Mouse (Mus musculus) layer of hippocampus, postnatal 10 days (tissue): Measurements from ENCODE around the gene Cdc34. TPM values are rescaled to one million over a fixed set of nuclear protein-coding genes. Genes with fewer than 3 reads are reported as not detected.

Experiments used
- DNase-seq, 2 experiments: peaks; one replicate each; pipeline ENCODE4 v3.0.0; 2021; ENCODE audit warnings: low spot score in 2 of 2
- total RNA-seq, 2 experiments: library from RNA; stranded (reverse); gene quantifications; 2 replicates each; pipeline ENCODE4 v1.2.3; 2021

The Cdc34 gene
- total RNA-seq, 2 experiments from 2014 or later = 54.8 to 56.2 TPM

DNA sequence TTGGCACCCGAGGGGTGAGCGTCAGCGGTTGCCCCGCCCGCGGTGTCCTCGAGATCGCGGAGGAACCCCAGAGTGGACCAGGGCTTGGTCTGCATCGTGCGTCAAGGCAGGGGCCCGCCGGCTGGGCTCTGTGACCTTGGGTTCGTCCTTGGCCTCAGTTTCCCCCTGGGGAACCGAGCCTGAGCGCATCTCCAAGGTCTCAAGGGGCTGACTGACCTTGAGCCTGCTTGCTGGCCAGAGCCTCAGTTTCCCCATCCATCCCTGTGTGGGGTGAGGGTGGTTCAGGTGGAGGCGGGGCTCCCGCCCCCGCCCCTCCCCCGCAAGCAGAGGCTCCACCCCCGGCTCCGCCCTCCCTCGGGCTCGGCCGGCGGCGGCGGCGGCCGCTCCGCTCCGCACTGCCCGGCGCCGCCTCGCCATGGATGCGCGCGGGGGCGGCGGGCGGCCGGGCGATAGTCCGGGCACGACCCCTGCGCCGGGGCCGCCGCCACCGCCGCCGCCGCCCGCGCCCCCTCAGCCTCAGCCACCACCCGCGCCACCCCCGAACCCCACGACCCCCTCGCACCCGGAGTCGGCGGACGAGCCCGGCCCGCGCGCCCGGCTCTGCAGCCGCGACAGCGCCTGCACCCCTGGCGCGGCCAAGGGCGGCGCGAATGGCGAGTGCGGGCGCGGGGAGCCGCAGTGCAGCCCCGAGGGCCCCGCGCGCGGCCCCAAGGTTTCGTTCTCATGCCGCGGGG is 34.4 kb downstream of the Cdc34 start, which contains the start of gene Hcn2:
Gene Hcn2 (plus strand): TSS at position 381 of the 734 bp plus-strand sequence.
- no peak for DNase-seq

DNA sequence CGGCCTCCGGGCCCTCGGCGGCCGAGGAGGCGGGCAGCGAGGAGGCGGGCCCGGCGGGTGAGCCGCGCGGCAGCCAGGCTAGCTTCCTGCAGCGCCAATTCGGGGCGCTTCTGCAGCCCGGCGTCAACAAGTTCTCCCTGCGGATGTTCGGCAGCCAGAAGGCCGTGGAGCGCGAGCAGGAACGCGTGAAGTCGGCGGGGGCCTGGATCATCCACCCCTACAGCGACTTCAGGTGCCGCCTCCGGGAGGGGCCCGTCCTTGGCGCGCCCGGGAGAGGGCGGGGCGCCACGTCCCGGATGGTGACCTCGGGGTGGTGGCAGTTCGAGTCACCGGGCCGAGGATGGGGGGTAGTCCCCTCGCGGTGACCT is 35.0 kb downstream of the Cdc34 start:
- DNase-seq = no peak

DNA sequence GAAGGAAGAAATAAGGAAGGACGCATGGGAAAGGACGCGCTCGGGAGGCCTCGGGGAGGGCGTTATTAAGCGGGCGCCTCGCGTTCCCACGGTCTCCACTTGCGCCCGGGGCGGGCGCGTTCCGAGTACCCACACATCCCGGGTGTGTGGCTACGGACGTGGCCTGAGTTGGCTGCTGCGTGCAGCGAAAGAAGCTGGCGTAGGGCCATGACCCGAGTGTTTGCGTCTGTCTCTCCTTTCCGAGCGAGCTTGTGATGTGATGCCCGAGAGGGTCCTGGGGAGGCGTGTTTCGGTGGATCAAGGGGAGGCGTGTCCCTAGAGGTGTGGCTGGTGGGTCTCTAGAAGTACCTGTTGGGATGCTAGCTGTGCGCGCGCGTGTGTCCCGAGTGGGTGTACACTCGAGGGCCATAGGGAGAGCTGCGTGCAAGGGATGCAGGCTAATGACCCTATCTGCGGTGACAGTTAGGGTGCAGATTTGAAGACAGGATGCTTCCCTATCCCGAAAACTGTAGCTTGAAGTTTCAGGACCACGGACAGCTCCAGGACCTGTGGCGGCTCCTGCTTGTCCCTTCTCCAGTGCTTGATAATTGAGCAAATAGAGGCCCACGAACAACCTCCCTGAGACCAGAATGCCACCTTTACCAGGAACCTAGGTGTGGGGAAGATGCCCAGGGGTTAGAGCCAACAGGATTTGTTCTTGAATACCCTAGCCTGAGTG is 35.8 kb downstream of the Cdc34 start:
- peak in 1 of 2 experiments; percentile 58 for DNase-seq

DNA sequence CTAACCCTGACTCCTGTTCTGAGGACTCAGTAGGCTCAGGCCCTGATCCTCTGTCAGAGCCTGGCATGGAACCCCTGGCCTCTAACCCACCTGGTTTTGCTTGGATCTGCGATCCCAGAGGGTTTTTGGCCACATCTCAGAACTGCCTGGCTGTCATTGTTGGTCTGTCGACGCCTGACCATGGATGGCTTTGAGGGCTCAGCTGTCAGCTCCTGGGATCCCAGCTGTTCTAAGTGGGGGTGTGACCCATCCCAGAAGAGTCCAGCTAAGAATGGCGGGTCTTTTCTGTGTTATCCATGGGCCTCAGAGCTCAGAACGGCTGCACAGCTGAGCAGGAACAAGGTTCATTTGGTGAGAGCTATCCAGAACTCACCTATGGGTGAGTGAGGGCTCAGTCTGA is 39.1 kb downstream of the Cdc34 start:
- no peak for DNase-seq

DNA sequence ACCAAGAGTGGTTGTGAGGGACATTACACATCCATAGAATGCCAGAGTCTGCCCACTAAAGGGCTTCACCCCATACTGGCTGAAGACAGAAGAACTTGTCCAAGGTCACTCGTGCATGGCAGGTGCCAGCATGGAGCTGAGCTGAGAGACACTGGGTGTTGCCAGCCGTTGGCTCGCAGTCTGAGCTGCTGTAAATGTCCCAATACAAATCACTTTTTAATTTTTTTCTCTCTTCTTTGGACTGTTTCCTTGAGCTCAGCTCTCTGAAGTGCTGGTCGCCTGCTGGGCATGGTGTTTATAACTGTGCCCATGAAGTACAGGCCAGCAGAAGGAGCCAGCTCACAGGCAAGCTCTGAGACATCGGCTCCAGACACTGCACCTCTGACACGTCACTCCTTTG is 41.1 kb downstream of the Cdc34 start:
- DNase-seq = no peak

DNA sequence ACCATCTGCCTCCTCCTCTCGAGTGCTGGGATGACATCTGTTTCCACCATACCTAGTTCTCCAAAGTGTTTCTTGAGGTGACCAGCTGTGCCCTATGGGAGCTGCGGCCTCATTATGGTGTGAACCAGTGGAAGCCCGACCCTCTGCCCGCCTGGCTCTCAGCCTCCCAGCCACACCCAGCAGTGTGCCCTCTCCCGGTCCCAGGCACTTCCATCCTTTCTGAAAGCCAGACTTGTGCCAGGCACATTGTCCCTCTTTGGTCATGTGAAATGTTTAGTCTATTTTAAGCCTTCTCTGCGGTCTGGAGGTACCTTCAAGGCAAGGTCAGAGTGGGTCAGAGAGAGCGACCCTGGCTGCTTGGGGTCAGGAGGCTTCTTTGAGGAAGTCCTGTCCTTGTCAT is 41.7 kb downstream of the Cdc34 start:
- DNase-seq = no peak

DNA sequence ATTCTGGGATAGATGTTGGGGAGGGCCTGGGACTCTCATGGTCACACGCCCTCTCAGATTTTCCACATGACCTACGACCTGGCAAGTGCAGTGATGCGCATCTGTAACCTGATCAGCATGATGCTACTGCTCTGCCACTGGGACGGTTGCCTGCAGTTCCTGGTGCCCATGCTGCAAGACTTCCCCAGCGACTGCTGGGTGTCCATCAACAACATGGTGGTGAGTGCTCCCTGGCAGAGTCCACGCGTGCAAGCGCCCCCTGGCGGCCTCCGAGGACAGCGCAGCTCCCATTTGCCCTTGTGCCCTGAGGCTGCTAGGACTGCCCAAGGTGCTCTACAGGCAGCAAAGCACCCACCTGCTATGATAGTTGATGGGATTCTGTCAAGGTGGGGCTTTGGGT is 44.1 kb downstream of the Cdc34 start:
- DNase-seq = no peak

DNA sequence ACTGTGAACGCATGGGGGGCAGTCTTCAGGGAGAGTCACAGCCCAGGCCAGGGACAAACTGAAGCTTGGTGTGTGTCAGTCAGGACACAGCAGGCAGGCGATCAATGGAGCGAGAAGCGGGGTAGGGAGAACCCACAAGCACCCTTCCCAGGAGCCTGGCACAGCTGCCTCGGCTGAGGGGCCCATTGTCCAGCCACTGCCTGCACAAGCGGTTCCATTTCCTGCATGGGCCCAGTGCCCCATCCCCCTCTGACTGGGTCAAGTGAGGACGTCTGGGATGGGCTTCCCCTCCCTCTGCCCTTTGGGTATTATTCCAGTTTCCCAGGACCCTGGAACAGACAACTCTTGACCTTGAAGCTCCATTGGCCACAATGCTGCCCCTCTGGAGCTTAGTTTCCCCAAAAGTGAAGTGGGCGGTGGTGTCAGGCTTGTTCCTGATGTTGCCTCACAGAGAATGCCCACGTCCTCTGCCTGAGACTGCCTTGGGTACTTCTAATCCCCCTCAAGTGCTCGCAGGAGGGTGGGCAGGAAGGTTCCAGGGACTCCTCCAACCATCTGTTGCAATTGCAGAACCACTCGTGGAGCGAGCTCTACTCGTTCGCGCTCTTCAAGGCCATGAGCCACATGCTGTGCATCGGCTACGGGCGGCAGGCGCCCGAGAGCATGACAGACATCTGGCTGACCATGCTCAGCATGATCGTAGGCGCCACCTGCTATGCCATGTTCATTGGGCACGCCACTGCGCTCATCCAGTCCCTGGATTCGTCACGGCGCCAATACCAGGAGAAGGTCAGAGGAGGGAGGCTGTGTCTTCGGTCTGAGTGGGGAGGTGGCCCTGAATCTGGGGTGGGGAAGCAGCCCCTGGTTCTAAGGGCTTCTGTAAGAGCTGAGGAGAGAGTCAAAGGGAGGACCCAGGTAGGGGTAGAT is 46.6 kb downstream of the Cdc34 start:
- no peak for DNase-seq

DNA sequence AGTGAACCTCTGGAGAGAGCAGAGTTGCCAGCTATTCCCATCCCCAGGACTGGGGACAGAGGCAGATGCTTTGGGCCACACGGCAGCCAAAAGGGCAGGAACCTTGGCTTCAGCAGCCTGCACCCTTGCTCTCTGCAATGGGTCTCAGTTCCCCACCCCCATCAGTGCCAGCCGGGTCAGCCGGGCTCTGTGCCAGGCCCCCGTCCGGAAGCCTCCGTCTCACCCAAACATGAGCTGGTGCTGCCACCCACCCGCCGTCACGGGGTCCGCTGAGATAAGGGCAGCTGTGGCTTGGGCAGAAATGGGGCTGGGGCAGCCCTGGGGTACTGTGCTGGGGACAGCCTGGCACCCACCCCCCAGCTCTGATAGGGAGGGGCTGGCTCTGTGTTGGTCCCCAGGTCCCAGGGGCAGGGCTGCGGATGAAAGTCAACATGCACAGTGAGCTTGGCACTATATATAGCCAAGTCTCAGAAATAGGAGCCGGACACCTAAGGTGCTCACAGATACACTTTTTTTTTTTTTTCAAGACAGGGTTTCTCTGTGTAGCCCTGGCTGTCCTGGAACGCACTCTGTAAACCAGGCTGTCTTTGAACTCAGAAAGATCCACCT is 47.5 kb downstream of the Cdc34 start:
- DNase-seq = no peak

DNA sequence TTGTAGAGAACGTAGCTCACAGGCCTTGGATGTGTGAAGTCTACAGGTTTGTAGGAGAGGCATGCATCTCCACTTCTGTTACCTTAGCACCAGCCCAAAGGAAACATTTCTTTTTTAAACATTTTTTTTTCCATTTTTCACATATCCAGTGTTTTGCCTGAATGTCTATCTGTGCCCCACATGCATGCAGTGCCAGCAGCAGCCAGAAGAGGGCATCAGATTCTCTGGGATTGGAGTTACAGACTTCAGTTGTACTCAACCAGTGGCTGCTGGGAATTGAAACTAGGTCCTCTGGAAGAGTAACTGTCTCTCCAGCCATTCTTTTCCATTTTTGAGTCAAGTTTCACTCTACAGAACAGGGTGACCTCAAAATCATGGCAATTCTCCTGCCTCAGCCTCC is 50.5 kb downstream of the Cdc34 start:
- DNase-seq = no peak

DNA sequence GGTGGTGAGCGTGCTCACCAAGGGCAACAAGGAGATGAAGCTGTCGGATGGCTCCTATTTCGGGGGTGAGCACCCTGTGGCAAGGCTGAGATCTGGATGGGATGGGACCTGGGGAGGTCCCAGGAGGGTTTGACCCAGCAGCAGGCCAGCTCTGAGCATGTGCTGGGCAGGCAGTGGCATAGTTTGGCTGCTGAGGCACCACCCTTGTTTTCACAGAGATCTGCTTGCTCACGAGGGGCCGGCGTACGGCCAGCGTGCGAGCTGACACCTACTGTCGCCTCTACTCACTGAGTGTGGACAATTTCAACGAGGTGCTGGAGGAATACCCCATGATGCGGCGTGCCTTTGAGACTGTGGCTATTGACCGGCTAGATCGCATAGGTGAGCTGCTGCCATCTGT is 51.9 kb downstream of the Cdc34 start:
- DNase-seq = no peak

DNA sequence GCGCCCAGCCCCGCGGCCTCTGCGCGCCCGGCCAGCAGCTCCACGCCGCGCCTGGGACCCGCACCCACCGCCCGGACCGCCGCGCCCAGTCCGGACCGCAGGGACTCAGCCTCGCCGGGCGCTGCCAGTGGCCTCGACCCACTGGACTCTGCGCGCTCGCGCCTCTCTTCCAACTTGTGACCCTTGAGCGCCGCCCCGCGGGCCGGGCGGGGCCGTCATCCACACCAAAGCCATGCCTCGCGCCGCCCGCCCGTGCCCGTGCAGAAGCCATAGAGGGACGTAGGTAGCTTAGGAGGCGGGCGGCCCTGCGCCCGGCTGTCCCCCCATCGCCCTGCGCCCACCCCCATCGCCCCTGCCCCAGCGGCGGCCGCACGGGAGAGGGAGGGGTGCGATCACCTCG is 53.4 kb downstream of the Cdc34 start:
- DNase-seq = no peak

DNA sequence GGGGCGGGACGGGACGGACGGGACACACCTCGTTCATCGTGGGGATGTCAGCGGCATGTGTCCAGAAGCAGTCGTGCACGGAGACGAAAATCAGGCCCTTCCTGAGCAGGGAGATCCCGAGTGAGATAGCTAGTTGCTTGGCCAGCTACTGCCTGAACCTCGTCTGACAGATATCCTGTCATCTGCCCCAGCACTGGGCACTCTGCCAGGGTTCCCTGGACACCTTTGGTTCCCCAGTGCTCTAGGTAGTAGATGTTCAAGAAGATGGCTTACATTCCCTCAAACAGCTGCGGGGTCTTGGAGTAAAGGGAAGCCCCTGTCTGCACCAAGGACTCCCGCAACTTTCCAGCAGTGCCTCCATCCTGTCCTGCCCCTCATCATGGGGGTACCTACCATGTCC is 54.7 kb downstream of the Cdc34 start:
- DNase-seq = no peak

Other genes with a start within 250 kb of the Cdc34 start
- not detected for gene Vmn2r83, start 213.5 kb upstream of the Cdc34 start, total RNA-seq
- gene Plpp2, start 148.4 kb upstream of the Cdc34 start, total RNA-seq = 1 to 10 TPM; 4.0 to 4.3 TPM
- 10 to 100 TPM; 52.1 to 56.3 TPM for gene Mier2, start 127.0 kb upstream of the Cdc34 start, total RNA-seq
- not detected for gene Theg, start 94.9 kb upstream of the Cdc34 start, total RNA-seq
- gene C2cd4c, start 68.2 kb upstream of the Cdc34 start, total RNA-seq = 10 to 100 TPM; 11.0 to 11.3 TPM
- gene Shc2, start 44.3 kb upstream of the Cdc34 start, total RNA-seq = 10 to 100 TPM; 48.0 to 48.3 TPM
- gene Odf3l2, start 36.5 kb upstream of the Cdc34 start, total RNA-seq = under 1 TPM; 0.39 to 0.62 TPM
- under 1 TPM in 1 of 2 experiments, not detected in 1; 0.32 TPM for gene Madcam1, start 17.6 kb upstream of the Cdc34 start, total RNA-seq
- gene Tpgs1, start 12.8 kb upstream of the Cdc34 start, total RNA-seq = 10 to 100 TPM; 68.5 to 80.9 TPM
- 1 to 10 TPM; 1.6 to 1.8 TPM for gene Gzmm, start 6.8 kb downstream of the Cdc34 start, total RNA-seq
- 100 to 1,000 TPM; 692 to 694 TPM for gene Bsg, start 22.3 kb downstream of the Cdc34 start, total RNA-seq
- gene Hcn2, start 34.4 kb downstream of the Cdc34 start, total RNA-seq = 10 to 100 TPM; 82.8 to 84.2 TPM
- 10 to 100 TPM; 36.1 to 44.7 TPM for gene Polrmt, start 64.4 kb downstream of the Cdc34 start, total RNA-seq
- gene Fgf22, start 72.9 kb downstream of the Cdc34 start, total RNA-seq = 1 to 10 TPM; 1.2 to 1.7 TPM
- 10 to 100 TPM; 90.8 to 97.7 TPM for gene Rnf126, start 84.8 kb downstream of the Cdc34 start, total RNA-seq
- 1 to 10 TPM; 1.3 to 1.5 TPM for gene Fstl3, start 95.1 kb downstream of the Cdc34 start, total RNA-seq
- gene Prss57, start 108.8 kb downstream of the Cdc34 start, total RNA-seq = under 1 TPM; 0.21 to 0.31 TPM
- gene Palm, start 111.4 kb downstream of the Cdc34 start, total RNA-seq = 100 to 1,000 TPM; 392 to 395 TPM
- gene Misp, start 138.8 kb downstream of the Cdc34 start, total RNA-seq = under 1 TPM; 0.33 to 0.78 TPM
- 10 to 100 TPM; 63.8 to 66.5 TPM for gene Ptbp1, start 172.2 kb downstream of the Cdc34 start, total RNA-seq
- 1 to 10 TPM; 3.6 to 3.7 TPM for gene Prtn3, start 192.3 kb downstream of the Cdc34 start, total RNA-seq
- 100 to 1,000 TPM; 113 TPM for gene Plppr3, start 192.4 kb downstream of the Cdc34 start, total RNA-seq
- not detected for gene Elane, start 204.1 kb downstream of the Cdc34 start, total RNA-seq
- gene Cfd, start 208.7 kb downstream of the Cdc34 start, total RNA-seq = not detected
- 10 to 100 TPM; 55.7 to 56.2 TPM for gene Med16, start 226.7 kb downstream of the Cdc34 start, total RNA-seq
- gene Gm26602, start 228.7 kb downstream of the Cdc34 start, total RNA-seq = not detected
- gene Kiss1r, start 234.8 kb downstream of the Cdc34 start, total RNA-seq = 1 to 10 TPM; 7.5 TPM
- 100 to 1,000 TPM; 380 to 386 TPM for gene R3hdm4, start 239.0 kb downstream of the Cdc34 start, total RNA-seq
- 1 to 10 TPM; 5.5 to 8.4 TPM for gene Arid3a, start 244.8 kb downstream of the Cdc34 start, total RNA-seq